Mouse (Mus musculus) heart, embryonic 11.5 days (tissue): ENCODE results near the gene C87436. TPM values are rescaled to one million over a fixed set of nuclear protein-coding genes. Genes with fewer than 3 reads are reported as not detected.

ENCODE experiments used
- ATAC-seq: fragments of 200-750 bp; cut with Nextera tagmentation; replicated peaks from 2 replicates; pipeline ENCODE4 v1.8.0; 2017; ENCODE audit warnings: moderate library complexity; ENCODE audit not compliant: insufficient number of reproducible peaks, low FRiP score, low TSS enrichment
- H3K27ac ChIP-seq: fragments of 300-500 bp; sonication (generic); 2 replicates; pipeline ENCODE4 v1.5.1; 2014; ENCODE audit warnings: mild to moderate bottlenecking, low read depth, low read length
- H3K27me3 ChIP-seq: fragments of 300-500 bp; sonication (generic); 2 replicates; pipeline ENCODE4 v1.6.1; 2014; ENCODE audit warnings: mild to moderate bottlenecking, low read length, mixed read lengths; ENCODE audit not compliant: control insufficient read depth, insufficient read depth
- H3K36me3 ChIP-seq: fragments of 300-500 bp; sonication (generic); 2 replicates; pipeline ENCODE4 v1.6.1; 2014; ENCODE audit warnings: mild to moderate bottlenecking, low read length, moderate library complexity, mixed read lengths; ENCODE audit not compliant: control insufficient read depth, insufficient read depth
- H3K4me1 ChIP-seq: fragments of 300-500 bp; sonication (generic); 2 replicates; pipeline ENCODE4 v1.6.1; 2014; ENCODE audit warnings: low read length; ENCODE audit not compliant: control insufficient read depth, insufficient read depth
- H3K4me2 ChIP-seq: fragments of 300-500 bp; sonication (generic); 2 replicates; pipeline ENCODE4 v1.6.1; 2014; ENCODE audit warnings: mild to moderate bottlenecking, moderate library complexity
- H3K4me3 ChIP-seq: fragments of 300-500 bp; sonication (generic); 2 replicates; pipeline ENCODE4 v1.5.1; 2014; ENCODE audit warnings: low read depth, low read length
- H3K9ac ChIP-seq: fragments of 300-500 bp; sonication (generic); 2 replicates; pipeline ENCODE4 v1.6.1; 2014; ENCODE audit warnings: mild to moderate bottlenecking, low read depth, low read length, moderate library complexity
- H3K9me3 ChIP-seq: fragments of 300-500 bp; sonication (generic); replicated peaks from 2 replicates; pipeline ENCODE4 v1.6.1; 2016; ENCODE audit warnings: low read length; ENCODE audit not compliant: control insufficient read depth
- WGBS: fragments of 180-500 bp; shearing (Covaris S2); extraction: QIAGEN DNeasy Blood & Tissue Kit; methylation state at CpG from one replicate; pipeline ENCODE4 v1.1.7; 2014; ENCODE audit not compliant: insufficient replicate concordance; 5-methylcytosine and 5-hydroxymethylcytosine counted together
- polyA plus RNA-seq: library from polyadenylated mRNA; unstranded; fragments of >200 nt; fragmentation: Nextera tagmentation; extraction: Ambion mirVana; gene quantifications from 2 replicates; pipeline ENCODE4 v1.2.1, GENCODE M21; 2014

Gene C87436
- polyA plus RNA-seq, result 15.2 and 16.7 TPM in 2 replicates

GRCm38 (mm10) chr6:86438272-86439118, at the start of gene C87436:
Gene C87436, plus strand, starts transcription at chr6:86438374.
- peak; percentile 93 for ATAC-seq
- peaks cover 7% of the 10 kb centered on the region; the same call in 1 of the 2 replicates for H3K4me1 ChIP-seq
- peaks cover 4% of the 10 kb centered on the region; the same call in 1 of the 2 replicates for H3K36me3 ChIP-seq
- H3K9ac ChIP-seq, result peak within 1 kb of the TSS; percentile 96
- no peaks in the 10 kb centered on the region for H3K27me3 ChIP-seq
- WGBS, result under 1% methylated on average over 59 of the region's 59 CpGs
- H3K27ac ChIP-seq, result peak within 1 kb of the TSS; percentile 96
- peak within 1 kb of the TSS; percentile 91 for H3K4me3 ChIP-seq
- H3K4me2 ChIP-seq, result peak within 1 kb of the TSS; percentile 84
- no peaks in the 10 kb centered on the region for H3K9me3 ChIP-seq

- no peaks in the 10 kb centered on the region for H3K27me3 ChIP-seq
- no peak overlapping the region for H3K4me2 ChIP-seq
- no peak overlapping the region for H3K4me3 ChIP-seq
- no peak overlapping the region for H3K27ac ChIP-seq
- no peak overlapping the region for H3K9ac ChIP-seq
- H3K4me1 ChIP-seq, result no peaks in the 10 kb centered on the region
- no peak for ATAC-seq
- no peaks in the 10 kb centered on the region for H3K9me3 ChIP-seq
- WGBS, result 65% methylated on average over 18 of the region's 18 CpGs
- peaks cover 29% of the 10 kb centered on the region for H3K36me3 ChIP-seq
Measured at GRCm38 (mm10) chr6:86388461-86388860, 49.7 kb upstream of the C87436 start.

DNA sequence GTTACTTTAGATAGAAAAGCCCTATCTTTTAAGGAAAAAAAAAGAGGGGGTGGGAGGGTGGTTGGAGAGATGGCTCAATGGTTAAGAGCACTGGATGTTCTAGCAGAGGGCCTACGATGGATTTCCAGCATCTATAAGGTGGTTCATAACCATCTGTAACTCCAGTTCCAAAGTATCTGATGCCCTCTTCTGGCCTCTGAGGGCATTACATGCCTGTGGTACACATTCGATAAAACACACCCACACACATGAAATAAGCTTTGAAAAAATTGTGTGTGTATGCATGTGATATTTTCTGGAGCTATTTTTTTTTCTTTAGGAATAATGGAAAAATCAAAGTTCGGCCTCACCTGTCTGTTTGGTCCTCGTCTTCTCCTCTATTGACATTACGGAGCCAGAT, 46.8 kb upstream of the C87436 start:
- Histone ChIP-seq H3K9me3 (no peaks in the 10 kb centered on the region), H3K4me1 (peaks cover 15% of the 10 kb centered on the region), H3K36me3 (peaks cover 29% of the 10 kb centered on the region), H3K27ac (no peak overlapping the region), H3K4me2 (no peak overlapping the region), H3K27me3 (no peaks in the 10 kb centered on the region), H3K4me3 (no peak overlapping the region), H3K9ac (no peak overlapping the region)
- 95% methylated on average over 5 of the region's 5 CpGs for WGBS
- ATAC-seq, result no peak

DNA sequence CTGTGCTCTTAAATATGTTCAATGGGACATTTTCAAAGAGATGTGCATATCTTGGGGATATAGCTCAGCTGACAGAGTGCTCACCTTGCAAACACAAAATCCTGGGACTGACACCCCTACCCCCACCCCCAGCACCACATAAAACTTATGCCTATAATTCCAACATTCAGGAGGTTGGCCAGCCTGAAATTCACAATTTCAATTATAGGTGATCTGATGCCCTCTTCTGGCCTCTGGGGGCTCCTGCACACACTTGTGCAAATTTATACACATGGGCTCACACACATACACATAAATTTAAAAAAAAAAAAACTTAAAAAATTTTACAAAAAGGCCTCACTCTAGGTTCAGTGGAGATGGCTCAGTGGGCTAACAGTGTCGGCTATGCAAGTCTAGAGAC, 45.0 kb upstream of the C87436 start:
- Histone ChIP-seq H3K27ac (no peak overlapping the region), H3K9ac (no peak overlapping the region), H3K4me1 (peaks cover 21% of the 10 kb centered on the region), H3K27me3 (no peaks in the 10 kb centered on the region), H3K9me3 (no peaks in the 10 kb centered on the region), H3K4me2 (no peak overlapping the region), H3K36me3 (peaks cover 27% of the 10 kb centered on the region), H3K4me3 (no peak overlapping the region)
- 71% methylated on average over 1 of the region's 1 CpGs for WGBS
- ATAC-seq, result no peak

DNA sequence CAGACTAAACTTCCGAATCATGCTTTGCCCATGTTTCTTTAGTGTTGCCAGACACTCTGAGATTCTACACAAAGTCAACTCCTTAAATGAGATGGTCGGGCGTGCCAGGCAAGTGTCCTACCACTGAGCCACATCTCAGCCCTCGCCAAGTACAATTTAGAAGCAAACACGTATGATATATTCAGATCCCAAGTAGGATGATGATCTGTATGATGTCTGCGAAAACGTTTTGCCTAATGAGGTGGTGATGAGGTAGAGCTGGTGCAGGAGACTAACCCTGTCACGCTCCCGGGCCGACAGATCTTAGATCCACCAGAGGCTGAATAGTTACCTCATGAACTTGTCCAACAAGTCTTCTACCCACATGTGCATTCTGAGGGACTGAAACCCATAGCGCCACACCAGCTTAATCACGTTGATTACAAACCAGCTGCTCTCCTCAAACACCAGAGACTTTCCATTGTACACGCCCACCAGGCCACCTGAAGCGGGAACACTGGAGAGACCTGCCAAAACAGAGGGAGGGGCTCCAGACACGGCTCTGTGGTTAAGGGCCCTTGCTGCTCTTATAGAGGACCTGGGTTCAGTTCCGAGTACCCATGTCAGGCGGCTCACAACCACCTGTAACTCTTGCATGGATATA, 44.0 kb upstream of the C87436 start:
- Histone ChIP-seq H3K4me3 (no peak overlapping the region), H3K9ac (no peak overlapping the region), H3K4me2 (no peak overlapping the region), H3K36me3 (peaks cover 21% of the 10 kb centered on the region), H3K27me3 (no peaks in the 10 kb centered on the region), H3K9me3 (no peaks in the 10 kb centered on the region), H3K27ac (no peak overlapping the region), H3K4me1 (peaks cover 21% of the 10 kb centered on the region)
- 87% methylated on average over 17 of the region's 17 CpGs for WGBS
- no peak for ATAC-seq

DNA sequence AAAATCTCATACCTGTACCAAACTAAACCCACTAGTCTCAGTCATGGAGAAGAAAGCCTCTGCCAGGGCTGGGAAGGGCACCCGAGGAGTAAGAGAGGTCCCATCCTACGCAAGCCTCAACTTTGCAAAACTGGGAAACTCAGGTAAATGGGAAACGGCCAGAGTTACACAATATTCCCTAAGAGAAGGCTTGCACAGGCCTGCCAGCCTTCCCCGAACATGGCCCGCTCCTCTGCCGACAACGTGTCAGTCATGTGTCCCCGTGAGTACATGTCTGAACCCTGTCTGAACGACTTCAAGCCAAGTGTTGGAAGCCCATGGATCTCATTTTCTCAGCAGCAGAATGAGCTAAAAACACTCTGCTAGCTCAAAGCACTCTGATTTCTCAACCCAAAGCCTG, 43.2 kb upstream of the C87436 start:
- no peak overlapping the region for H3K27ac ChIP-seq
- peaks cover 21% of the 10 kb centered on the region for H3K4me1 ChIP-seq
- H3K36me3 ChIP-seq, result peaks cover 17% of the 10 kb centered on the region
- 80% methylated on average over 9 of the region's 9 CpGs for WGBS
- H3K4me3 ChIP-seq, result no peak overlapping the region
- H3K9ac ChIP-seq, result peak overlapping the region; percentile 52; the same call in 1 of the 2 replicates
- ATAC-seq, result no peak
- H3K27me3 ChIP-seq, result no peaks in the 10 kb centered on the region
- H3K4me2 ChIP-seq, result peak overlapping the region; percentile 44
- H3K9me3 ChIP-seq, result no peaks in the 10 kb centered on the region

DNA sequence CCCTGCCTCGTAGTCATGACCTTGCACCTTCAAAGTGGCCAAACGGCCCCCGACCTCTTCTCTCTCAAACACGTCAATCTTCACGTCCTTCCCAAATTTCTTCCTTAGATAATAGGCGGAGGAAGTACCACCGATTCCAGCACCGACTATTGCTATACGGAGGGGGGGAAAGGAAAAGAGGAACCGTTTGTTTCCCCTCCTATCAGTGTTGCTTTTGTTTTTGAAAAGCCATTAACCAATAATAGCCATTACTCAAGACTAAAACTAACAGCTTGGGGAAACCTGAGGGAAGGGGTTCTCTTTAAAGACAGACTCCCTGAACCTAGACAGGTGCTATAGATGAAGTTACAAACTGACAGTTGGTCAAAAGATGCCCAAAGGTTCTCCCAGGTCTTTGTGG, 42.2 kb upstream of the C87436 start:
- peaks cover 21% of the 10 kb centered on the region for H3K4me1 ChIP-seq
- WGBS, result 27% methylated on average over 10 of the region's 10 CpGs
- peak overlapping the region; percentile 96 for H3K4me2 ChIP-seq
- H3K9ac ChIP-seq, result peak overlapping the region; percentile 85
- H3K9me3 ChIP-seq, result no peaks in the 10 kb centered on the region
- peaks cover 11% of the 10 kb centered on the region for H3K36me3 ChIP-seq
- H3K27me3 ChIP-seq, result no peaks in the 10 kb centered on the region
- peak overlapping the region; percentile 86 for H3K4me3 ChIP-seq
- no peak overlapping the region; the same call in 1 of the 2 replicates for H3K27ac ChIP-seq
- no peak for ATAC-seq

DNA sequence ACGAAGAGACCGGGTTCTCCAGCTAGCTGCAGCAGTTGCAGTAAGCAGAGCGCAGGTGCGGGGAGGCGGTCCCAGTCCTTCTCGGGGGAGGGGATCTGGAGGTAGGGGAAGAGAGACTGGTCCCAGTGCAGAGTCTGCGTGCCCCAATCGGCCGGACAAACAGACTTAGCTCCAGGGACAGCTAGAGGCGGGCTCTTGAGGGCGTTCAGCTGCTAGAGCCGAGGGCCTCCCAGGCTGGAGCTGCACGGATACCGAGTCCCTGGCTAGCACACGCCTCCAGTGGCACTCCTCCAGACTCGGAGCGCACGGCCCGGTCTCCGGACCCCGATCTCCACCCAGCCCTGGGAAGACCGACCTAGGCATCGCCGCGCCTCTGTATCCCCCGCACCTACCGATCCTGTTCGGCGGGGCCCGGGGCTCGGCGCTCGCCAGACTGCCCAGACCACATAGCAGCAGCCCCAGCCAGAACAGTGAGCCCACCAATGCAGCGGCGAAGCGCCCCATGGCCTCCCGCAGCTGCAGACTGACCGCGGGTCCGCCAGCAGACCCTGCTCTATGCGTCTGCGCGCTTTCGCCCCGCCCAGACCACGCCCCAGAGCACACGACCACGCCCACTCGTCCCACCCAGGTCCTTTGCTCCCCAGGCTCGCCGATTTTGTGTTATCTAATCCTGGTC, 41.5 kb upstream of the C87436 start, which contains the start of gene Pcyox1:
TSS of gene Pcyox1 (minus strand) at position 574 of the 676 bp plus-strand sequence.
- Histone ChIP-seq H3K36me3 (peaks cover 5% of the 10 kb centered on the region), H3K9ac (peak within 1 kb of the TSS; percentile 85), H3K27ac (peak within 1 kb of the TSS; percentile 80), H3K4me2 (peak within 1 kb of the TSS; percentile 96), H3K4me1 (peaks cover 21% of the 10 kb centered on the region), H3K4me3 (peak within 1 kb of the TSS; percentile 86), H3K27me3 (no peaks in the 10 kb centered on the region), H3K9me3 (no peaks in the 10 kb centered on the region)
- ATAC-seq, result peak; percentile 90
- under 1% methylated on average over 50 of the region's 51 CpGs for WGBS
